Mouse (Mus musculus): ENCODE results near the gene Faf1. TPM values are rescaled to one million over a fixed set of nuclear protein-coding genes. Genes with fewer than 3 reads are reported as not detected.

The Faf1 gene
- polyA plus RNA-seq, 1 experiment from 2014 or later, result 15.7 TPM

GRCm38 (mm10) chr4:109904487-109904886, 228.1 kb downstream of the Faf1 start:
- H3K27ac ChIP-seq (ENCODE audit: low read depth, low read length), result no peak overlapping the region
- ATAC-seq, result no peak
- no peak overlapping the region for H3K4me3 ChIP-seq (ENCODE audit: low read depth, low read length)
- 94% methylated on average over 3 of the region's 3 CpGs for WGBS
- H3K27me3 ChIP-seq (replicated peaks; ENCODE audit: control insufficient read depth, insufficient read depth, low read length), result no peaks in the 10 kb centered on the region
- H3K4me1 ChIP-seq (replicated peaks; ENCODE audit: control insufficient read depth, insufficient read depth, low read length), result no peaks in the 10 kb centered on the region
- TF ChIP-seq CTCF (IDR thresholded peaks at IDR 0.05; ENCODE audit: low read depth), result no peak
- no peak overlapping the region for H3K4me2 ChIP-seq (replicated peaks; ENCODE audit: low read depth)
- H3K9ac ChIP-seq (ENCODE audit: low read depth, low read length), result no peak overlapping the region
- no peaks in the 10 kb centered on the region for H3K9me3 ChIP-seq (ENCODE audit: control insufficient read depth)
- H3K36me3 ChIP-seq (ENCODE audit: control insufficient read depth, insufficient read depth), result no peaks in the 10 kb centered on the region

GRCm38 (mm10) chr4:109929058-109929457, 252.7 kb downstream of the Faf1 start:
- Histone ChIP-seq H3K27me3 (replicated peaks; ENCODE audit: control insufficient read depth, insufficient read depth, low read length) (no peaks in the 10 kb centered on the region), H3K4me3 (ENCODE audit: low read depth, low read length) (no peak overlapping the region), H3K4me2 (replicated peaks; ENCODE audit: low read depth) (no peak overlapping the region), H3K9ac (ENCODE audit: low read depth, low read length) (no peak overlapping the region), H3K9me3 (ENCODE audit: control insufficient read depth) (no peaks in the 10 kb centered on the region), H3K36me3 (ENCODE audit: control insufficient read depth, insufficient read depth) (no peaks in the 10 kb centered on the region), H3K27ac (ENCODE audit: low read depth, low read length) (no peak overlapping the region), H3K4me1 (replicated peaks; ENCODE audit: control insufficient read depth, insufficient read depth, low read length) (no peaks in the 10 kb centered on the region)
- no peak for TF ChIP-seq CTCF (IDR thresholded peaks at IDR 0.05; ENCODE audit: low read depth)
- no peak for ATAC-seq
- WGBS, result 89% methylated on average over 1 of the region's 1 CpGs

- 100% methylated on average over 1 of the region's 1 CpGs for WGBS
- Histone ChIP-seq H3K27ac (ENCODE audit: low read depth, low read length) (no peak overlapping the region), H3K9me3 (ENCODE audit: control insufficient read depth) (no peaks in the 10 kb centered on the region), H3K9ac (ENCODE audit: low read depth, low read length) (no peak overlapping the region), H3K4me1 (replicated peaks; ENCODE audit: control insufficient read depth, insufficient read depth, low read length) (no peaks in the 10 kb centered on the region), H3K4me3 (ENCODE audit: low read depth, low read length) (no peak overlapping the region), H3K36me3 (ENCODE audit: control insufficient read depth, insufficient read depth) (no peaks in the 10 kb centered on the region), H3K27me3 (replicated peaks; ENCODE audit: control insufficient read depth, insufficient read depth, low read length) (no peaks in the 10 kb centered on the region), H3K4me2 (replicated peaks; ENCODE audit: low read depth) (no peak overlapping the region)
- no peak for ATAC-seq
- TF ChIP-seq CTCF (IDR thresholded peaks at IDR 0.05; ENCODE audit: low read depth), result peak; percentile 53
Measured at GRCm38 (mm10) chr4:109930445-109930844, 254.1 kb downstream of the Faf1 start.

GRCm38 (mm10) chr4:109930935-109931334, 254.5 kb downstream of the Faf1 start:
- Histone ChIP-seq H3K27me3 (replicated peaks; ENCODE audit: control insufficient read depth, insufficient read depth, low read length) (no peaks in the 10 kb centered on the region), H3K4me3 (ENCODE audit: low read depth, low read length) (no peak overlapping the region), H3K9me3 (ENCODE audit: control insufficient read depth) (no peaks in the 10 kb centered on the region), H3K36me3 (ENCODE audit: control insufficient read depth, insufficient read depth) (no peaks in the 10 kb centered on the region), H3K9ac (ENCODE audit: low read depth, low read length) (no peak overlapping the region), H3K4me2 (replicated peaks; ENCODE audit: low read depth) (no peak overlapping the region), H3K27ac (ENCODE audit: low read depth, low read length) (no peak overlapping the region), H3K4me1 (replicated peaks; ENCODE audit: control insufficient read depth, insufficient read depth, low read length) (no peaks in the 10 kb centered on the region)
- ATAC-seq, result no peak
- 80% methylated on average over 1 of the region's 1 CpGs for WGBS
- TF ChIP-seq CTCF (IDR thresholded peaks at IDR 0.05; ENCODE audit: low read depth), result no peak

- Histone ChIP-seq H3K27ac (ENCODE audit: low read depth, low read length) (no peak overlapping the region), H3K9me3 (ENCODE audit: control insufficient read depth) (no peaks in the 10 kb centered on the region), H3K4me3 (ENCODE audit: low read depth, low read length) (no peak overlapping the region), H3K4me2 (replicated peaks; ENCODE audit: low read depth) (no peak overlapping the region), H3K36me3 (ENCODE audit: control insufficient read depth, insufficient read depth) (no peaks in the 10 kb centered on the region; the same call in 1 of the 2 replicates), H3K4me1 (replicated peaks; ENCODE audit: control insufficient read depth, insufficient read depth, low read length) (no peaks in the 10 kb centered on the region), H3K27me3 (replicated peaks; ENCODE audit: control insufficient read depth, insufficient read depth, low read length) (no peaks in the 10 kb centered on the region), H3K9ac (ENCODE audit: low read depth, low read length) (no peak overlapping the region)
- 88% methylated on average over 3 of the region's 3 CpGs for WGBS
- ATAC-seq, result no peak
- TF ChIP-seq CTCF (IDR thresholded peaks at IDR 0.05; ENCODE audit: low read depth), result no peak
Measured at GRCm38 (mm10) chr4:109936557-109936956, 260.2 kb downstream of the Faf1 start.

- H3K27ac ChIP-seq (ENCODE audit: low read depth, low read length), result no peak overlapping the region
- no peaks in the 10 kb centered on the region for H3K27me3 ChIP-seq (replicated peaks; ENCODE audit: control insufficient read depth, insufficient read depth, low read length)
- H3K9ac ChIP-seq (ENCODE audit: low read depth, low read length), result no peak overlapping the region
- H3K9me3 ChIP-seq (ENCODE audit: control insufficient read depth), result no peaks in the 10 kb centered on the region
- no peak for TF ChIP-seq CTCF (IDR thresholded peaks at IDR 0.05; ENCODE audit: low read depth)
- no peaks in the 10 kb centered on the region for H3K4me1 ChIP-seq (replicated peaks; ENCODE audit: control insufficient read depth, insufficient read depth, low read length)
- no peak overlapping the region for H3K4me2 ChIP-seq (replicated peaks; ENCODE audit: low read depth)
- no peak overlapping the region for H3K4me3 ChIP-seq (ENCODE audit: low read depth, low read length)
- ATAC-seq, result no peak
- no peaks in the 10 kb centered on the region; the same call in 1 of the 2 replicates for H3K36me3 ChIP-seq (ENCODE audit: control insufficient read depth, insufficient read depth)
Measured at GRCm38 (mm10) chr4:109939291-109939690, 262.9 kb downstream of the Faf1 start.

GRCm38 (mm10) chr4:109945554-109945953, 269.2 kb downstream of the Faf1 start:
- 100% methylated on average over 1 of the region's 1 CpGs for WGBS
- Histone ChIP-seq H3K9me3 (ENCODE audit: control insufficient read depth) (no peaks in the 10 kb centered on the region), H3K27ac (ENCODE audit: low read depth, low read length) (no peak overlapping the region), H3K4me2 (replicated peaks; ENCODE audit: low read depth) (no peak overlapping the region), H3K9ac (ENCODE audit: low read depth, low read length) (no peak overlapping the region), H3K4me3 (ENCODE audit: low read depth, low read length) (no peak overlapping the region), H3K4me1 (replicated peaks; ENCODE audit: control insufficient read depth, insufficient read depth, low read length) (no peaks in the 10 kb centered on the region), H3K27me3 (replicated peaks; ENCODE audit: control insufficient read depth, insufficient read depth, low read length) (no peaks in the 10 kb centered on the region), H3K36me3 (ENCODE audit: control insufficient read depth, insufficient read depth) (no peaks in the 10 kb centered on the region)
- ATAC-seq, result no peak
- no peak for TF ChIP-seq CTCF (IDR thresholded peaks at IDR 0.05; ENCODE audit: low read depth)

Data from intestine, postnatal 0 days (tissue).